Mouse (Mus musculus): Measurements from ENCODE around the gene Iffo1. TPM values are rescaled to one million over a fixed set of nuclear protein-coding genes. Genes with fewer than 3 reads are reported as not detected.

Gene Iffo1
- polyA plus RNA-seq, 1 experiment from 2014 or later: 6.0 TPM

- ATAC-seq (ENCODE audit: insufficient read depth) (no peak), DNase-seq (no peak)
- peaks cover 98% of the 10 kb centered on the region for H3K36me3 ChIP-seq (ENCODE audit: insufficient read depth)
- no peaks in the 10 kb centered on the region for H3K27me3 ChIP-seq (ENCODE audit: insufficient read depth, low read length)
- H3K9me3 ChIP-seq (ENCODE audit: low read depth, low read length): no peaks in the 10 kb centered on the region
- no peaks in the 10 kb centered on the region for H3K4me1 ChIP-seq (ENCODE audit: insufficient read depth)
- 86% methylated on average over 11 of the region's 11 CpGs for WGBS
- H3K9ac ChIP-seq: no peak overlapping the region
- no peak overlapping the region for H3K4me3 ChIP-seq (ENCODE audit: low read depth, low read length)
- H3K27ac ChIP-seq (ENCODE audit: low read depth): no peak overlapping the region
- H3K4me2 ChIP-seq: no peak overlapping the region
- TF ChIP-seq CTCF (IDR thresholded peaks at IDR 0.05; ENCODE audit: low read depth): no peak
Measured at GRCm38 (mm10) chr6:125112553-125112952, 32.5 kb upstream of the Iffo1 start.

- Histone ChIP-seq H3K4me2 (no peak overlapping the region), H3K9ac (no peak overlapping the region), H3K27ac (ENCODE audit: low read depth) (no peak overlapping the region), H3K4me3 (ENCODE audit: low read depth, low read length) (no peak overlapping the region), H3K36me3 (ENCODE audit: insufficient read depth) (peaks cover 98% of the 10 kb centered on the region), H3K4me1 (ENCODE audit: insufficient read depth) (no peaks in the 10 kb centered on the region), H3K9me3 (ENCODE audit: low read depth, low read length) (no peaks in the 10 kb centered on the region), H3K27me3 (ENCODE audit: insufficient read depth, low read length) (no peaks in the 10 kb centered on the region)
- 89% methylated on average over 8 of the region's 8 CpGs for WGBS
- DNase-seq (no peak), ATAC-seq (ENCODE audit: insufficient read depth) (no peak)
- TF ChIP-seq CTCF (IDR thresholded peaks at IDR 0.05; ENCODE audit: low read depth): no peak
Measured at GRCm38 (mm10) chr6:125119387-125119786, 25.7 kb upstream of the Iffo1 start.

- no peaks in the 10 kb centered on the region for H3K27me3 ChIP-seq (ENCODE audit: insufficient read depth, low read length)
- 83% methylated on average over 12 of the region's 12 CpGs for WGBS
- H3K27ac ChIP-seq (ENCODE audit: low read depth): no peak overlapping the region
- H3K9ac ChIP-seq: no peak overlapping the region
- no peaks in the 10 kb centered on the region for H3K9me3 ChIP-seq (ENCODE audit: low read depth, low read length)
- ATAC-seq (ENCODE audit: insufficient read depth) (no peak), DNase-seq (no peak)
- peaks cover 81% of the 10 kb centered on the region for H3K36me3 ChIP-seq (ENCODE audit: insufficient read depth)
- H3K4me2 ChIP-seq: no peak overlapping the region
- H3K4me1 ChIP-seq (ENCODE audit: insufficient read depth): no peaks in the 10 kb centered on the region
- TF ChIP-seq CTCF (IDR thresholded peaks at IDR 0.05; ENCODE audit: low read depth): no peak
- no peak overlapping the region for H3K4me3 ChIP-seq (ENCODE audit: low read depth, low read length)
Measured at GRCm38 (mm10) chr6:125128724-125129123, 16.3 kb upstream of the Iffo1 start.

- no peak for DNase-seq
- H3K27ac ChIP-seq (ENCODE audit: low read depth): no peak overlapping the region
- no peak overlapping the region for H3K4me2 ChIP-seq
- 83% methylated on average over 20 of the region's 20 CpGs for WGBS
- H3K27me3 ChIP-seq (ENCODE audit: insufficient read depth, low read length): no peaks in the 10 kb centered on the region
- TF ChIP-seq CTCF (IDR thresholded peaks at IDR 0.05; ENCODE audit: low read depth): no peak
- H3K4me3 ChIP-seq (ENCODE audit: low read depth, low read length): no peak overlapping the region
- no peaks in the 10 kb centered on the region for H3K9me3 ChIP-seq (ENCODE audit: low read depth, low read length)
- H3K36me3 ChIP-seq (ENCODE audit: insufficient read depth): peaks cover 81% of the 10 kb centered on the region
- no peak overlapping the region for H3K9ac ChIP-seq
- H3K4me1 ChIP-seq (ENCODE audit: insufficient read depth): no peaks in the 10 kb centered on the region
- ATAC-seq (ENCODE audit: insufficient read depth): no peak
Measured at GRCm38 (mm10) chr6:125129710-125130402, 15.2 kb upstream of the Iffo1 start.

GRCm38 (mm10) chr6:125131302-125132156 is 13.5 kb upstream of the Iffo1 start, which contains the start of gene Nop2:
Gene Nop2 (plus strand): TSS chr6:125131909.
- peak; percentile 99 for DNase-seq
- Histone ChIP-seq H3K27ac (ENCODE audit: low read depth) (peak within 1 kb of the TSS; percentile 87), H3K4me1 (ENCODE audit: insufficient read depth) (no peaks in the 10 kb centered on the region), H3K27me3 (ENCODE audit: insufficient read depth, low read length) (no peaks in the 10 kb centered on the region), H3K9me3 (ENCODE audit: low read depth, low read length) (no peaks in the 10 kb centered on the region), H3K4me3 (ENCODE audit: low read depth, low read length) (peak within 1 kb of the TSS; percentile 94), H3K4me2 (peak within 1 kb of the TSS; percentile 82), H3K36me3 (ENCODE audit: insufficient read depth) (peaks cover 80% of the 10 kb centered on the region), H3K9ac (peak within 1 kb of the TSS; percentile 81)
- ATAC-seq (ENCODE audit: insufficient read depth): peak; percentile 94
- no peak for TF ChIP-seq CTCF (IDR thresholded peaks at IDR 0.05; ENCODE audit: low read depth)
- WGBS: under 1% methylated on average over 66 of the region's 66 CpGs

GRCm38 (mm10) chr6:125132470-125132869 is 12.6 kb upstream of the Iffo1 start:
- no peak for TF ChIP-seq CTCF (IDR thresholded peaks at IDR 0.05; ENCODE audit: low read depth)
- Histone ChIP-seq H3K4me2 (peak overlapping the region; percentile 82), H3K27me3 (ENCODE audit: insufficient read depth, low read length) (no peaks in the 10 kb centered on the region), H3K36me3 (ENCODE audit: insufficient read depth) (peaks cover 79% of the 10 kb centered on the region), H3K27ac (ENCODE audit: low read depth) (no peak overlapping the region), H3K9me3 (ENCODE audit: low read depth, low read length) (no peaks in the 10 kb centered on the region), H3K4me3 (ENCODE audit: low read depth, low read length) (peak overlapping the region; percentile 94), H3K9ac (peak overlapping the region; percentile 81), H3K4me1 (ENCODE audit: insufficient read depth) (no peaks in the 10 kb centered on the region)
- DNase-seq (no peak), ATAC-seq (ENCODE audit: insufficient read depth) (no peak)
- WGBS: 4% methylated on average over 11 of the region's 11 CpGs

Data from lung, embryonic 14.5 days (tissue).